Mouse (Mus musculus) layer of hippocampus, adult 11-12 months (tissue): ENCODE measurements around the gene Cep350.
"Not testable (repeated sequence)": the region's sequence is repeated elsewhere in the genome, so short reads cannot be mapped to it uniquely, and the experiment has no call there.

ENCODE experiments used
- DNase-seq: peaks from one replicate; pipeline ENCODE4 v3.0.0; 2022; ENCODE audit warnings: low spot score

Gene Cep350

GRCm38 (mm10) chr1:155886846-155887245 lies 86.2 kb downstream of the Cep350 start:
- no peak for DNase-seq

GRCm38 (mm10) chr1:155882646-155883231 lies 90.3 kb downstream of the Cep350 start:
- DNase-seq, result not testable (repeated sequence)

GRCm38 (mm10) chr1:155879596-155879995 lies 93.5 kb downstream of the Cep350 start:
- DNase-seq, result no peak

GRCm38 (mm10) chr1:155862967-155863366 lies 110.1 kb downstream of the Cep350 start:
- peak; percentile 12 for DNase-seq

GRCm38 (mm10) chr1:155854926-155855702 lies 117.9 kb downstream of the Cep350 start:
- DNase-seq, result no peak

GRCm38 (mm10) chr1:155853009-155853408 lies 120.0 kb downstream of the Cep350 start:
- no peak for DNase-seq

- DNase-seq, result no peak
Measured at GRCm38 (mm10) chr1:155844235-155844634, 128.8 kb downstream of the Cep350 start.

- DNase-seq, result no peak
Measured at GRCm38 (mm10) chr1:155843538-155843937, 129.5 kb downstream of the Cep350 start.

GRCm38 (mm10) chr1:155835667-155836066 lies 137.4 kb downstream of the Cep350 start:
- DNase-seq, result no peak

- DNase-seq, result no peak
Measured at GRCm38 (mm10) chr1:155833610-155834009, 139.4 kb downstream of the Cep350 start.

GRCm38 (mm10) chr1:155831958-155832357 lies 141.1 kb downstream of the Cep350 start:
- DNase-seq, result no peak

- no peak for DNase-seq
Measured at GRCm38 (mm10) chr1:155830861-155831260, 142.2 kb downstream of the Cep350 start.

- no peak for DNase-seq
Measured at GRCm38 (mm10) chr1:155827703-155828295, 145.3 kb downstream of the Cep350 start.

- DNase-seq, result no peak
Measured at GRCm38 (mm10) chr1:155826803-155827395, 146.2 kb downstream of the Cep350 start.

GRCm38 (mm10) chr1:155825940-155826716 lies 146.9 kb downstream of the Cep350 start:
- DNase-seq, result no peak

- no peak for DNase-seq
Measured at GRCm38 (mm10) chr1:155820646-155821045, 152.4 kb downstream of the Cep350 start.

- no peak for DNase-seq
Measured at GRCm38 (mm10) chr1:155816167-155816566, 156.9 kb downstream of the Cep350 start.

GRCm38 (mm10) chr1:155812581-155813499 lies 160.2 kb downstream of the Cep350 start, which contains the start of gene Qsox1:
TSS of gene Qsox1 (minus strand) at chr1:155812889.
- peak; percentile 85 for DNase-seq

GRCm38 (mm10) chr1:155811995-155812580 lies 161.0 kb downstream of the Cep350 start:
- DNase-seq, result no peak

GRCm38 (mm10) chr1:155810616-155811015 lies 162.4 kb downstream of the Cep350 start:
- DNase-seq, result no peak
